Mouse (Mus musculus) neural tube, postnatal 0 days (tissue): ENCODE data around the gene Khsrp. TPM values are rescaled to one million over a fixed set of nuclear protein-coding genes. Genes with fewer than 3 reads are reported as not detected.

Experiments used
- polyA plus RNA-seq: library from polyadenylated mRNA; unstranded; fragments of >200 nt; fragmentation: Nextera tagmentation; extraction: Ambion mirVana; gene quantifications from 2 replicates; pipeline ENCODE4 v1.2.1, GENCODE M21; 2015

Gene Khsrp
- polyA plus RNA-seq = 27.2 and 28.1 TPM in 2 replicates

GRCm38 (mm10) chr17:57030931-57031660, at the start of gene Khsrp:
Gene Khsrp (minus strand): TSS chr17:57031522.

GRCm38 (mm10) chr17:57078336-57078735, 47.0 kb upstream of the Khsrp start, which contains the start of gene Dennd1c:
Gene Dennd1c (minus strand): TSS chr17:57078514.

GRCm38 (mm10) chr17:57059486-57059977, 28.2 kb upstream of the Khsrp start, which contains the start of gene Slc25a23:
Gene Slc25a23 (minus strand): TSS chr17:57059863.

GRCm38 (mm10) chr17:57058891-57059485, 27.7 kb upstream of the Khsrp start, which contains the start of gene Crb3:
Gene Crb3 (plus strand): TSS chr17:57059105.

GRCm38 (mm10) chr17:57041554-57041953, 10.2 kb upstream of the Khsrp start, which contains the start of gene Slc25a41:
Gene Slc25a41 (minus strand): TSS chr17:57041654.

GRCm38 (mm10) chr17:57011236-57012141, 19.8 kb downstream of the Khsrp start, which contains the start of the genes Gtf2f1 and Gm17949:
Gene Gtf2f1 (minus strand): TSS chr17:57011288.
Gene Gm17949 (plus strand): TSS chr17:57011469.

GRCm38 (mm10) chr17:56999968-57000609, 31.2 kb downstream of the Khsrp start, which contains the start of gene Pspn:
Gene Pspn (minus strand): TSS chr17:57000018.

GRCm38 (mm10) chr17:56997029-56997667, 34.2 kb downstream of the Khsrp start, which contains the start of gene Alkbh7:
Gene Alkbh7 (plus strand): TSS chr17:56997339.

GRCm38 (mm10) chr17:56990115-56990746, 41.1 kb downstream of the Khsrp start, which contains the start of gene Clpp:
Gene Clpp (plus strand): TSS chr17:56990305.

GRCm38 (mm10) chr17:56982013-56982412, 49.3 kb downstream of the Khsrp start, which contains the start of gene Acer1:
Gene Acer1 (minus strand): TSS chr17:56982126.

Other genes starting within 250 kb of the Khsrp start
- 3.5 and 4.8 TPM in 2 replicates for gene Rfx2, start 200.5 kb downstream of the Khsrp start, polyA plus RNA-seq
- gene Acsbg2, start 157.1 kb downstream of the Khsrp start, polyA plus RNA-seq = not detected in 2 replicates
- gene 1700061G19Rik, start 156.0 kb downstream of the Khsrp start, polyA plus RNA-seq = 0.15 and 0.24 TPM in 2 replicates
- gene Mllt1, start 96.1 kb downstream of the Khsrp start, polyA plus RNA-seq = 51.9 and 56.7 TPM in 2 replicates
- gene Acer1, start 49.4 kb downstream of the Khsrp start, polyA plus RNA-seq = not detected in 2 replicates
- 171 and 179 TPM in 2 replicates for gene Clpp, start 41.2 kb downstream of the Khsrp start, polyA plus RNA-seq
- gene Alkbh7, start 34.2 kb downstream of the Khsrp start, polyA plus RNA-seq = 81.0 and 82.8 TPM in 2 replicates
- gene Pspn, start 31.5 kb downstream of the Khsrp start, polyA plus RNA-seq = 0.62 TPM in 1 of 2 replicates, not detected in the other
- 47.1 and 52.5 TPM in 2 replicates for gene Gtf2f1, start 20.2 kb downstream of the Khsrp start, polyA plus RNA-seq
- gene Gm17949, start 20.1 kb downstream of the Khsrp start, polyA plus RNA-seq = 0.39 TPM in 2 replicates
- gene Slc25a41, start 10.1 kb upstream of the Khsrp start, polyA plus RNA-seq = not detected in 2 replicates
- gene Crb3, start 27.6 kb upstream of the Khsrp start, polyA plus RNA-seq = 2.5 and 3.3 TPM in 2 replicates
- 54.5 and 58.2 TPM in 2 replicates for gene Slc25a23, start 28.3 kb upstream of the Khsrp start, polyA plus RNA-seq
- gene Dennd1c, start 47.0 kb upstream of the Khsrp start, polyA plus RNA-seq = 2.1 and 2.5 TPM in 2 replicates
- gene Tubb4a, start 56.3 kb upstream of the Khsrp start, polyA plus RNA-seq = 282 and 305 TPM in 2 replicates
- gene Tnfsf9, start 73.8 kb upstream of the Khsrp start, polyA plus RNA-seq = 5.9 and 6.7 TPM in 2 replicates
- 1.4 and 2.6 TPM in 2 replicates for gene Cd70, start 118.3 kb upstream of the Khsrp start, polyA plus RNA-seq
- not detected in 2 replicates for gene Tnfsf14, start 162.7 kb upstream of the Khsrp start, polyA plus RNA-seq
- gene C3, start 196.6 kb upstream of the Khsrp start, polyA plus RNA-seq = 1.3 and 1.7 TPM in 2 replicates
- gene Gpr108, start 216.9 kb upstream of the Khsrp start, polyA plus RNA-seq = 23.7 and 24.6 TPM in 2 replicates
- gene Trip10, start 217.9 kb upstream of the Khsrp start, polyA plus RNA-seq = 8.9 and 9.1 TPM in 2 replicates
- 2.4 and 2.5 TPM in 2 replicates for gene Vav1, start 247.6 kb upstream of the Khsrp start, polyA plus RNA-seq